Mouse (Mus musculus) thymus, adult 2 months (tissue): ENCODE results near the gene Agxt.

Experiments used
- CTCF ChIP-seq: fragments of 200-500 bp; IDR thresholded peaks from 2 replicates; pipeline ENCODE4 v1.5.1; 2012; ENCODE audit warnings: mild to moderate bottlenecking, control low read depth, low read length, moderate library complexity, borderline replicate concordance; ENCODE audit not compliant: control insufficient read depth, poor library complexity, insufficient read depth; ENCODE audit errors: extremely low read depth
- POLR2A ChIP-seq: fragments of 200-500 bp; IDR thresholded peaks from 2 replicates; pipeline ENCODE4 v1.6.1; 2012; ENCODE audit warnings: mild to moderate bottlenecking, low read length, control low read depth, moderate library complexity; ENCODE audit not compliant: control insufficient read depth, poor library complexity, insufficient read depth; ENCODE audit errors: extremely low read depth

- TF ChIP-seq POLR2A (no peak), CTCF (no peak)
These were observed 55.8 kb downstream of the Agxt start for GRCm38 (mm10) chr1:93190726-93191305.
